Comparison of ENCODE assay signal across 36 mouse cellular contexts in genomic region chr16:14008708-14009107, GRCm38 (mm10). TPM values are rescaled to one million over a fixed set of nuclear protein-coding genes. Genes with fewer than 3 reads are reported as not detected.
"Had no signal": no experiment of that assay in that cellular context is flagged by ENCODE, and none has a peak within 500 bp of the region (broad histone marks: within the 10 kb centered on the region; RNA-seq: fewer than 3 reads in every experiment).

No protein-coding gene starts in this region.

- DNase-seq: left cerebral cortex, postnatal 4 days; liver; liver, embryonic 13.5 days; liver, postnatal 0 days; lung, adult 18-20 months; lung, adult 2 months; lung, embryonic 14.5 days; lung, postnatal 10 days; lung, postnatal 14 days; lung, postnatal 36 days; lung, postnatal 4 days; midbrain, embryonic 14.5 days had no signal

- H3K9me3 ChIP-seq: limb, embryonic 10.5 days; limb, embryonic 12.5 days; limb, embryonic 13.5 days; limb, embryonic 15.5 days; liver, embryonic 12.5 days; liver, embryonic 13.5 days; liver, embryonic 15.5 days; lung, embryonic 15.5 days; megakaryocyte, embryonic 14.5 days; midbrain, embryonic 10.5 days; midbrain, embryonic 12.5 days; midbrain, embryonic 13.5 days; midbrain, embryonic 15.5 days; neural tube, embryonic 12.5 days; neural tube, embryonic 13.5 days had no signal

- H3K36me3 ChIP-seq: limb, embryonic 10.5 days; limb, embryonic 12.5 days; limb, embryonic 13.5 days; limb, embryonic 15.5 days; liver, embryonic 12.5 days; liver, embryonic 13.5 days; liver, embryonic 15.5 days; lung, embryonic 15.5 days; midbrain, embryonic 10.5 days; midbrain, embryonic 15.5 days; neural tube, embryonic 12.5 days had no signal

- H3K9ac ChIP-seq: limb, embryonic 12.5 days; limb, embryonic 13.5 days; limb, embryonic 15.5 days; liver, embryonic 12.5 days; liver, embryonic 13.5 days; liver, embryonic 14.5 days; liver, embryonic 15.5 days; liver, postnatal 0 days; lung, embryonic 14.5 days; lung, embryonic 15.5 days; midbrain, embryonic 12.5 days; midbrain, embryonic 13.5 days; midbrain, embryonic 15.5 days; neural tube, embryonic 12.5 days; neural tube, embryonic 13.5 days had no signal

- H3K4me3 ChIP-seq: limb, embryonic 10.5 days; limb, embryonic 12.5 days; limb, embryonic 13.5 days; limb, embryonic 15.5 days; liver, embryonic 12.5 days; liver, embryonic 13.5 days; liver, embryonic 15.5 days; lung, embryonic 15.5 days; megakaryocyte, embryonic 14.5 days; midbrain, embryonic 10.5 days; midbrain, embryonic 12.5 days; midbrain, embryonic 13.5 days; midbrain, embryonic 15.5 days; myocyte; neural tube, embryonic 12.5 days; neural tube, embryonic 13.5 days had no signal

- ATAC-seq: liver, embryonic 12.5 days; liver, postnatal 0 days; lung, postnatal 0 days; midbrain, embryonic 13.5 days; midbrain, embryonic 15.5 days; midbrain, embryonic 16.5 days had no signal

- H3K4me1 ChIP-seq: limb, embryonic 10.5 days; limb, embryonic 12.5 days; liver, embryonic 12.5 days; liver, embryonic 15.5 days; midbrain, embryonic 10.5 days; midbrain, embryonic 12.5 days; midbrain, embryonic 13.5 days; midbrain, embryonic 15.5 days; neural tube, embryonic 13.5 days had no signal

- H3K4me2 ChIP-seq: limb, embryonic 12.5 days; limb, embryonic 13.5 days; limb, embryonic 15.5 days; liver, embryonic 11.5 days; liver, embryonic 12.5 days; liver, embryonic 13.5 days; liver, embryonic 15.5 days; lung, embryonic 14.5 days; lung, embryonic 15.5 days; midbrain, embryonic 11.5 days; midbrain, embryonic 12.5 days; midbrain, embryonic 13.5 days; midbrain, embryonic 15.5 days; neural tube, embryonic 12.5 days; neural tube, embryonic 13.5 days had no signal

- H3K27me3 ChIP-seq: limb, embryonic 12.5 days; limb, embryonic 13.5 days; limb, embryonic 15.5 days; liver, embryonic 12.5 days; liver, embryonic 13.5 days; liver, embryonic 15.5 days; lung, embryonic 15.5 days; midbrain, embryonic 12.5 days; midbrain, embryonic 13.5 days; midbrain, embryonic 15.5 days; neural tube, embryonic 12.5 days; neural tube, embryonic 13.5 days had no signal

- H3K27ac ChIP-seq: limb, embryonic 10.5 days; limb, embryonic 12.5 days; limb, embryonic 13.5 days; limb, embryonic 15.5 days; liver, embryonic 12.5 days; liver, embryonic 13.5 days; liver, embryonic 14.5 days; liver, embryonic 15.5 days; lung, embryonic 15.5 days; macrophage; midbrain, embryonic 10.5 days; midbrain, embryonic 12.5 days; midbrain, embryonic 13.5 days; midbrain, embryonic 15.5 days; neural tube, embryonic 12.5 days; neural tube, embryonic 13.5 days had no signal

RNA-seq across cellular contexts. Expression of gene Ifitm7, which starts 22.0 kb away (rescaled TPM):
- polyA plus RNA-seq: limb, embryonic 15.5 days; liver, adult 2 months; liver, embryonic 11.5 days; liver, embryonic 12.5 days; liver, embryonic 13.5 days; liver, embryonic 15.5 days; lung, adult 2 months; lung, embryonic 14.5 days; lung, embryonic 15.5 days; lung, embryonic 16.5 days; lung, postnatal 0 days; macrophage; myocyte; neural tube, embryonic 11.5 days had no signal

RNA-seq across cellular contexts. Expression of gene 2900011O08Rik, which starts 22.3 kb away (rescaled TPM):
- polyA plus RNA-seq: liver, adult 2 months; liver, postnatal 0 days; lung, postnatal 0 days; macrophage had no signal
